Mouse (Mus musculus) forebrain, postnatal 0 days (tissue): ENCODE data around the gene Supt4a. TPM values are rescaled to one million over a fixed set of nuclear protein-coding genes. Genes with fewer than 3 reads are reported as not detected.

Experiments used
- ATAC-seq: fragments of 200-750 bp; cut with Nextera tagmentation; 2 replicates; pipeline ENCODE4 v1.8.0; 2017; ENCODE audit warnings: mild to moderate bottlenecking, moderate library complexity
- DNase-seq: peaks from one replicate; pipeline ENCODE4 v3.0.0-alpha.2; 2015
- H3K27ac ChIP-seq: fragments of 300-500 bp; sonication (generic); 2 replicates; pipeline ENCODE4 v1.5.1; 2014; ENCODE audit warnings: low read depth, mild to moderate bottlenecking, antibody characterized with exemption, low read length, moderate library complexity, mixed read lengths
- H3K27me3 ChIP-seq: fragments of 300-500 bp; sonication (generic); 2 replicates; pipeline ENCODE4 v1.6.1; 2014; ENCODE audit warnings: mild to moderate bottlenecking, low read length, mixed read lengths; ENCODE audit not compliant: insufficient read depth
- H3K36me3 ChIP-seq: fragments of 300-500 bp; sonication (generic); 2 replicates; pipeline ENCODE4 v1.6.1; 2014; ENCODE audit warnings: mild to moderate bottlenecking, moderate library complexity; ENCODE audit not compliant: insufficient read depth
- H3K4me1 ChIP-seq: fragments of 300-500 bp; sonication (generic); 2 replicates; pipeline ENCODE4 v1.6.1; 2014; ENCODE audit warnings: antibody characterized with exemption; ENCODE audit not compliant: insufficient read depth
- H3K4me2 ChIP-seq: fragments of 300-500 bp; sonication (generic); 2 replicates; pipeline ENCODE4 v1.6.1; 2014; ENCODE audit warnings: low read depth, mild to moderate bottlenecking, moderate library complexity
- H3K4me3 ChIP-seq: fragments of 300-500 bp; sonication (generic); 2 replicates; pipeline ENCODE4 v1.5.1; 2014; ENCODE audit warnings: low read depth, low read length, mixed read lengths
- H3K9ac ChIP-seq: fragments of 300-500 bp; sonication (generic); 2 replicates; pipeline ENCODE4 v1.6.1; 2014; ENCODE audit warnings: mild to moderate bottlenecking
- H3K9me3 ChIP-seq: fragments of 300-500 bp; sonication (generic); 2 replicates; pipeline ENCODE4 v1.6.1; 2016; ENCODE audit warnings: low read length
- CTCF ChIP-seq: sonication (generic); IDR thresholded peaks from 2 replicates; pipeline ENCODE4 v1.5.1; 2016; ENCODE audit warnings: antibody characterized with exemption, control low read depth, low read depth
- WGBS: fragments of 180-500 bp; shearing (Covaris S2); extraction: QIAGEN DNeasy Blood & Tissue Kit; methylation state at CpG from one replicate; pipeline ENCODE4 v1.1.7; 2014; 5-methylcytosine and 5-hydroxymethylcytosine counted together
- polyA plus RNA-seq: library from polyadenylated mRNA; unstranded; fragments of >200 nt; fragmentation: Nextera tagmentation; extraction: Ambion mirVana; gene quantifications from 2 replicates; pipeline ENCODE4 v1.2.1, GENCODE M21; 2015
- total RNA-seq: library from RNA; depleted of rRNA; stranded (reverse); fragments of >200 nt; gene quantifications from 2 replicates; pipeline ENCODE4 v1.2.3, GENCODE M21; 2014

Supt4a gene
- total and polyA plus RNA-seq, 2 experiments from 2014 or later: 64.9 to 141 TPM

DNA sequence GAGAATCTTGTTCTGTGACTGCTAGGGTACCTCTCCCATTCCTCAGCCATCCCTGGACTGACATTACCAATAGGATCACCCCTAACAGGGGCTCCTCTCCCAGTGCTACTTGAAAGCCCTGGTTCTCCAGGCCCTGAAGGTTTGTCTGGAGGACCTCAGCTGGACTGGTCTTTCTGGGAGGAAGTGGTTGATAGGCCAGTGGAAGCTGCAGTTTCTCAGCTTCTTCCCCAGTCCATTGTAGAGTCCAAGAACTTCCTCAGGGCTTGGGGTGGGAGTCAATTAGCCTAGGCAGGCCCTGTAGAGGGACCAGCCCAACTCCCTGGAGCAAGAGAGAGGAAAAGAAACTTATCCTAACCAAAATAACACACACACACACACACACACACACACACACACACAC is 11.8 kb upstream of the Supt4a start:
- no peak overlapping the region for H3K4me3 ChIP-seq
- no peak for TF ChIP-seq CTCF

DNA sequence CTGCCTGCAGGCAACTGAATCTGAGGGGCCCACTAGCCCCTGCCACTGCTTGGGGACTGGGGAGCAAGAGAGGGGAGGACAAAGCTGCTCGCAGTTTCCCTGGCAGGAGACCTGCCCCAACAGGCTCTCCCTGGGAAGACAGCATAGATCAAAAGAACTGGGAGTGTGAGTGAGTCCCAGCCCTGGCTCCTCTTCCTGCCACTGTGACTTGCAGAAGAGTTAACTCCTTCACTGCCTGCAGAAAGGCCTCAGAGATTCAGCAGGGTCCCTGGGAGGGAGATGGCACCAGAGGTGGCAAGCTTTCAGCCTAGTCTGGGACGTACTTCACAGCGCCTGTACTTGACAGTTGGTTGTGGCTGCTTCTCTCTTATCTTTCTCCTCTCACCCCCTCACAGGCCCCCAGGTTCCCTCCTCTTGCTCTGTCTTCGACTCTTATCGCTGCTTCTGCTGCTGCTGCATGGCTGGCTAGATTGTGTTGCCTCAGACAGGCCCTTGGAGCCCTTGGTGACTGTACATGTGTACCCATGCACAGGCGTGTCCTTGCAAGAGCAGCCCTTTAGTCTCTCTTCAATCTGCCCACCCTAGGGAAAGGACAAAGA is 11.3 kb upstream of the Supt4a start:
- Histone ChIP-seq H3K4me3 (no peak overlapping the region), H3K4me2 (no peak overlapping the region), H3K27me3 (no peaks in the 10 kb centered on the region), H3K9ac (no peak overlapping the region), H3K9me3 (no peaks in the 10 kb centered on the region), H3K27ac (no peak overlapping the region; the same call in 1 of the 2 replicates), H3K36me3 (no peaks in the 10 kb centered on the region), H3K4me1 (no peaks in the 10 kb centered on the region)
- peak; percentile 47; the same call in 1 of the 2 replicates for ATAC-seq
- whole genome bisulfite sequencing: 29% methylated on average over 6 of the region's 6 CpGs
- TF ChIP-seq CTCF: no peak
- no peak for DNase-seq

More for the DNA sequence above, 11.8 kb upstream of the Supt4a start:
- Histone ChIP-seq H3K9me3 (no peaks in the 10 kb centered on the region), H3K27me3 (no peaks in the 10 kb centered on the region), H3K9ac (no peak overlapping the region), H3K4me2 (no peak overlapping the region), H3K36me3 (no peaks in the 10 kb centered on the region), H3K27ac (no peak overlapping the region), H3K4me1 (no peaks in the 10 kb centered on the region)
- DNase-seq (no peak), ATAC-seq (no peak)

DNA sequence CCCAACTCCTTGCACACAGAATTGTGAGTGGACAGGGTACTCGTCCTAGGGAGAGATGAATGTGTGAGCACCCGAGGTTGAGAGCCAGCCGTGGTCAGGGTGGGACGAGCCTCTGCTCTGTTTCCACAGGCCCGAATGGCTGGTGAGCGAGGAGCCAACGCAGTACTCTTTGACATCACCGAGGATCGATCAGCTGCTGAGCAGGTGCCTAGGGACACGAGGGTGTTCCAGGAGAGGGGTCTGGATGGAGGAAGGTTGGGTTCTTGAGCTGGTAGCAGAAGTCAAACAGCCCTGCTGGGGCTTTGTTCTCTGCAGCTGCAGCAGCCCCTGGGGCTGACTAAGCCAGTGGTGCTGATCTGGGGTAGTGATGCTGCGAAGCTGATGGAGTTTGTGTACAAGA is 10.3 kb upstream of the Supt4a start:
- no peak for ATAC-seq
- no peak for TF ChIP-seq CTCF

DNA sequence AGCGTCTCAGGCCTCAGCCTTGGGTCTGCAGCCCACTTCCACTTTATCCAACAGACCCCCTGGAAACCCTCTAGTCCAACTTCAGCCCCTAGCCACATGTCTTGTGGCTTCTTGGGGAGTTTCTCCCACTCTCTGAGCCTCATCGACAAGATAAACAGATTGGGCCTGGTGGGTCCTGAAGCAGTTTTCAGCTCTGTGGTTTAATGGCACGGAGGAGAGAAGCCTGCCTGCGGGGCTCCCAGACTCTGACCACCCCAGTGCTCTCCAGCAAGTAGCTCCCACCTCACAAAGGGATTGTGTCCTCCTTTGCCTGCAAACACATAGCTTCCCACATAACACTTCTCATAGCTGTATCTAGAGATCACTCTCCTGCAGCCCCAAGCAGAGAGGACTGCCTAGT is 9.9 kb upstream of the Supt4a start:
- H3K9me3 ChIP-seq: no peaks in the 10 kb centered on the region
- no peaks in the 10 kb centered on the region for H3K36me3 ChIP-seq
- no peak for TF ChIP-seq CTCF
- H3K9ac ChIP-seq: no peak overlapping the region
- H3K27me3 ChIP-seq: no peaks in the 10 kb centered on the region
- no peak overlapping the region for H3K4me3 ChIP-seq
- DNase-seq (no peak), ATAC-seq (no peak)
- no peak overlapping the region for H3K27ac ChIP-seq
- 68% methylated on average over 4 of the region's 4 CpGs for WGBS
- no peak overlapping the region for H3K4me2 ChIP-seq
- H3K4me1 ChIP-seq: no peaks in the 10 kb centered on the region

More for the DNA sequence above, 10.3 kb upstream of the Supt4a start:
- Histone ChIP-seq H3K4me2 (no peak overlapping the region), H3K4me3 (no peak overlapping the region), H3K27me3 (no peaks in the 10 kb centered on the region), H3K9me3 (no peaks in the 10 kb centered on the region), H3K9ac (no peak overlapping the region), H3K4me1 (no peaks in the 10 kb centered on the region), H3K36me3 (no peaks in the 10 kb centered on the region), H3K27ac (no peak overlapping the region)
- WGBS: 60% methylated on average over 11 of the region's 11 CpGs
- no peak for DNase-seq

DNA sequence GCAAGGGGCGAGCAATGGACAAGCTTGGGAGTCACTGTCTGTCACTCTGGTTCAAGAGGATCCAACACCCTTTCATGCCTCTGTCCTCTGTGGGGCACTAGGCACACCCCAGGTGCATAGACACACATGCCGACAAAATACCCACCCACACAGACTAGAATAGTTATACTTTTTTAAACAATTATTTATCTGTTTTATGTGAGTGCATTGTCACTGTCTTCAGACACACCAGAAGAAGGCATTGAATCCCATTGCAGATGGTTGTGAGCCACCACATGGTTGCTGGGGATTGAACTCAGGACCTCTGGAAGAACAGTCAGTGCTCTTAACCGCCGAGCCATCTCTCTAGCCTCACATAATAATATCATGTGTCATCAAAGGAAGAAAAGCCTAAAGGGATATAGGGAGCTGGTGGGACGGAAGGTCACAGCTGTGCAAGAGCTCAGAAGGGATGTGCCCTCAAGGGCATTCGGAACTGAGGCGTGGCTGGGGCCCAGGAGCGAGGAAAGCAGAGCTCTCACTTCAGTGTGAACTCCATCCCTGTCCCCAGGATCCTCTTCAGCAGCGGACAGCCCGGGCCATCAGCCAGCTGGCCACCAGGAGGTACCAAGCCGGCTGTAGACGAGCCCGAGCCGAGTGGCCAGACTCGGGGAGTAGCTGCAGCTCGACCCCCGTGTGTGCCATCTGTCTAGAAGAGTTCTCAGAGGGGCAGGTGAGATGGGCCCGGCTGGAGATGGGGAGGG is 8.3 kb upstream of the Supt4a start:
- ATAC-seq: no peak
- Histone ChIP-seq H3K4me3 (no peak overlapping the region), H3K36me3 (no peaks in the 10 kb centered on the region), H3K9ac (no peak overlapping the region), H3K4me2 (no peak overlapping the region), H3K27me3 (no peaks in the 10 kb centered on the region; the same call in 1 of the 2 replicates), H3K9me3 (no peaks in the 10 kb centered on the region), H3K27ac (no peak overlapping the region), H3K4me1 (no peaks in the 10 kb centered on the region)
- WGBS: 80% methylated on average over 18 of the region's 18 CpGs
- TF ChIP-seq CTCF: no peak
- DNase-seq: no peak

GRCm38 (mm10) chr11:87729593-87730185 is 7.7 kb upstream of the Supt4a start:
- Histone ChIP-seq H3K4me3 (no peak overlapping the region), H3K9me3 (no peaks in the 10 kb centered on the region), H3K36me3 (no peaks in the 10 kb centered on the region), H3K27me3 (no peaks in the 10 kb centered on the region; the same call in 1 of the 2 replicates), H3K27ac (no peak overlapping the region), H3K4me2 (no peak overlapping the region), H3K9ac (no peak overlapping the region), H3K4me1 (no peaks in the 10 kb centered on the region)
- WGBS: 88% methylated on average over 13 of the region's 13 CpGs
- DNase-seq (no peak), ATAC-seq (no peak)
- no peak for TF ChIP-seq CTCF
